Mouse (Mus musculus): Measurements from ENCODE around the gene Pou2f1.

GRCm38 (mm10) chr1:165844466-165844951 lies 158.0 kb downstream of the Pou2f1 start:
- TF ChIP-seq CTCF (IDR thresholded peaks at IDR 0.05; ENCODE audit: low read depth, low read length) = no peak
- TF ChIP-seq TAL1 (conservative IDR thresholded peaks at IDR 0.05; ENCODE audit: low read depth, low read length) = no peak
